Mouse (Mus musculus) ES-E14 (cell line): Measurements from ENCODE around the gene Sec23b.

Experiments used
- CHD2 ChIP-seq: IDR thresholded peaks from 2 replicates; pipeline ENCODE4 v1.6.1; 2014; ENCODE audit warnings: mild to moderate bottlenecking, low read depth, low read length, inconsistent platforms
- HCFC1 ChIP-seq: IDR thresholded peaks from 2 replicates; pipeline ENCODE4 v1.6.1; 2012; ENCODE audit warnings: low read length, inconsistent platforms, borderline replicate concordance; ENCODE audit not compliant: insufficient read depth
- MAFK ChIP-seq: IDR thresholded peaks from 2 replicates; pipeline ENCODE4 v1.6.1; 2014; ENCODE audit warnings: mild to moderate bottlenecking, low read depth, low read length, inconsistent platforms; ENCODE audit not compliant: insufficient read depth
- ZC3H11A ChIP-seq: IDR thresholded peaks from 2 replicates; pipeline ENCODE4 v1.6.1; 2012; ENCODE audit warnings: low read depth, mild to moderate bottlenecking, inconsistent platforms, low read length, borderline replicate concordance
- ZNF384 ChIP-seq: IDR thresholded peaks from 2 replicates; pipeline ENCODE4 v1.6.1; 2012; ENCODE audit warnings: low read depth, low read length, inconsistent platforms

- TF ChIP-seq ZC3H11A (no peak), MAFK (no peak), HCFC1 (peak; percentile 80; the same call in 1 of the 2 replicates), CHD2 (no peak), ZNF384 (no peak)
Observed at GRCm38 (mm10) chr2:144526981-144527820, 28.8 kb upstream of the Sec23b start, which contains the start of the genes Dzank1 and Polr3f.
